Mouse (Mus musculus): ENCODE data around the gene Ptprj. TPM values are rescaled to one million over a fixed set of nuclear protein-coding genes. Genes with fewer than 3 reads are reported as not detected.
"Not testable (repeated sequence)": the region's sequence is repeated elsewhere in the genome, so short reads cannot be mapped to it uniquely, and the experiment has no call there.

The Ptprj gene
- total and polyA plus RNA-seq, 2 experiments from 2014 or later: 4.7 to 37.8 TPM

DNA sequence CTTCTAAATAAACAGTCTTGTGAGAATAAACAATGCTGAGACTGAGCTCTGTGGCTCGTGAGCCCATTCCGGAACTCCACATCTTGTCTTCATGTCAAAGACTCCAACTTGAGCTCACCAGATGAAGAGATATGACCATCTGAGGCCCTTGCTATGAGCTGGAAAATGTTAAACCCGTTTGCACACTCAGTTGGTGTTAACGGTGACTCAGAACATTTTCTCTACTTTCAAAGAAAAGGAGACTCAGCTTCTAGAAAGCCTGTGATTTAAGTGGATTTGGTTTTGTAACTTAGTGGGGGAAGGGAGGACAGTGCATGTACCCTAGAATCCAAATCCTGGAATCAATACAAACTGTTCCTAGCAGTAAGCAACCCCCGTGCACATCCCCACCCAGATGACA is 136.6 kb downstream of the Ptprj start:
- Histone ChIP-seq H3K4me1 (ENCODE audit: insufficient read depth, low read length) (no peaks in the 10 kb centered on the region), H3K9ac (replicated peaks; ENCODE audit: low read length) (no peak overlapping the region), H3K36me3 (ENCODE audit: insufficient read depth, low read length) (no peaks in the 10 kb centered on the region; the same call in 1 of the 2 replicates), H3K27ac (no peak overlapping the region), H3K4me2 (ENCODE audit: low read depth, low read length) (no peak overlapping the region), H3K4me3 (ENCODE audit: low read length) (no peak overlapping the region), H3K9me3 (ENCODE audit: low read length) (no peaks in the 10 kb centered on the region), H3K27me3 (ENCODE audit: insufficient read depth, low read length) (no peaks in the 10 kb centered on the region)
- no peak for TF ChIP-seq CTCF (IDR thresholded peaks at IDR 0.05; ENCODE audit: low read depth)
- WGBS: 86% methylated on average over 5 of the region's 5 CpGs
- ATAC-seq (no peak), DNase-seq (ENCODE audit: low spot score) (no peak)

DNA sequence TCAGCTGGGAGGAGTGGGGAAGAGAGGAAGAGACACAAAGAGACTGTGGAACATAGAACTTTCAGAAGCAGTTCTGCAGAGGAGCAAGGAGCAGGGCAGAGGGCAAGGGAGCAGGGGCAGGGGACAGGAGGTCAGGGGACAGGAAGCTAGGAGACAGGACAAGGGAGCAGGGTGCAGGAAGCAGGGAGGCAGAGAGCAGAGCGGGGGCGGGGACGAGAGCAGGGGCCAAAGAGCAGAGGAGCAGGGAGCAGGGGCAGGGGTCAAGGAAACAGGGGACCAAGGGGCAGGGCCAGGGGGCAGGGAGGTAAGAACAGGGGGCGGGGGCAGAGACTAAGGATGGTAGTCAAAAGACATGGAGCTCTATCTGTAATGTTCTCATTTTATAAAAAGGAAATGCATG is 138.6 kb downstream of the Ptprj start:
- not testable (repeated sequence) for DNase-seq (ENCODE audit: low spot score); H3K4me3 ChIP-seq (ENCODE audit: low read length); H3K36me3 ChIP-seq (ENCODE audit: insufficient read depth, low read length); H3K4me1 ChIP-seq (ENCODE audit: insufficient read depth, low read length); H3K4me2 ChIP-seq (ENCODE audit: low read depth, low read length); H3K27me3 ChIP-seq (ENCODE audit: insufficient read depth, low read length); H3K9me3 ChIP-seq (ENCODE audit: low read length); H3K9ac ChIP-seq (replicated peaks; ENCODE audit: low read length); ATAC-seq; H3K27ac ChIP-seq
- WGBS: 51% methylated on average over 4 of the region's 4 CpGs

DNA sequence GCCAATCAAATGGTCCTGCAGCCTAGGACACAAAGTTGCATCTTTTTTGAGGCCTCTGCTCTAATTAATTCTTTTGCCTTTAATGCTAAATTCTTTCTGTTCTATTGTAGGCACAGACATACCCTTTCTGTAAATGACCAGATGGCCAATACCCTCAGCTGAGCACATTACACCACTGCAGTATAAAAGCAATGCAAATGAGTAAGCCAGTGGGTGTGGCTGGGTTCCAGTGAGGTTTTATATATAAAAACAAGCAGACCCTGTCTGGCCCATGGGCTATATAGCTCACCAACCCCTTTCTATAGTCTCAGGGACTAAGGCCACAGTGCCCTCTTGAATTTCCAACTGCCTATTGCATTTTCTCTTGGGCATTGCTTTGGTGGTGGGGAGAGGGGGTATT is 140.3 kb downstream of the Ptprj start:
- H3K4me2 ChIP-seq (ENCODE audit: low read depth, low read length); H3K27me3 ChIP-seq (ENCODE audit: insufficient read depth, low read length); ATAC-seq; H3K9ac ChIP-seq (replicated peaks; ENCODE audit: low read length); H3K36me3 ChIP-seq (ENCODE audit: insufficient read depth, low read length); H3K27ac ChIP-seq; H3K9me3 ChIP-seq (ENCODE audit: low read length); H3K4me1 ChIP-seq (ENCODE audit: insufficient read depth, low read length); H3K4me3 ChIP-seq (ENCODE audit: low read length); DNase-seq (ENCODE audit: low spot score): not testable (repeated sequence)

DNA sequence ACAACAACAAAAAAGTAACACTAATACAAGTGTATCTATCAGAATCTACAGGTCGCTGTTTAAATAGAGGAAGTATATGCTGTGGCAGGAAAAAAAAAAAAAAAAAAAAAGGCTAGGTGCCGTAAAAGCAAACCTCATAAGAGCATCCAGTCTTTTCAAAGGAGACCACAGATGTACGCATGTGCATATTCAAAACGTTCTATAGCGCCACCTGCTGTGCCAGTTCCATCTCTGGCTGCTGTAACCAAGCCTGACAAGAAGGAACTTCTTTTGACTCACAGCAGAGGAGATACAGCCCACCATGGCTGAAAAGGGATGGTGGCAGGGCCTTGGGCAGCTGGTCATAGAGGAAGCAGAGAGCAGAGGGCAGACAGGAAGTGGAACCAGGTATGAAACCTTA is 143.0 kb downstream of the Ptprj start:
- not testable (repeated sequence) for H3K4me3 ChIP-seq (ENCODE audit: low read length); H3K4me2 ChIP-seq (ENCODE audit: low read depth, low read length); ATAC-seq; H3K27ac ChIP-seq; H3K9ac ChIP-seq (replicated peaks; ENCODE audit: low read length); H3K9me3 ChIP-seq (ENCODE audit: low read length); H3K27me3 ChIP-seq (ENCODE audit: insufficient read depth, low read length); H3K4me1 ChIP-seq (ENCODE audit: insufficient read depth, low read length); H3K36me3 ChIP-seq (ENCODE audit: insufficient read depth, low read length); DNase-seq (ENCODE audit: low spot score)
- WGBS: 96% methylated on average over 1 of the region's 5 CpGs

DNA sequence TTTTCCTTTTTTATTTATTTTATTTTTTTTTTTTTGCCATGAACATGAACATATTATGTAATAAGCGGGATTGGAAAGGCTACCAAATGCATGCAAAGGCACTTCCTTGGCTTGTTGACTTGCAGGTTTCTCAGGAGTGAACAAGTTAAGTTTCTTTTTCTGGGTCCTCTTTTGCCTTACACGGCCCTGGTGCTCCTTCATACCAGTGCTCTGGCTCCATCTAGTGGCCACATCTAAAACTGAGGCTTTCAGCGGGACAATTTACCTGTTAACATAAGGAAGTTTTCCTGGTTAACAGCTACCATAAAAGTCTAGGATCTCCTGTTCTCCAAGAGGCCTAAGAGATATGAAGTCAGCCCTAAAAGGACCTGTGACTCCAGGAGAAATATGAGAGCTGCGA is 150.7 kb downstream of the Ptprj start:
- peak; percentile 77 for ATAC-seq

DNA sequence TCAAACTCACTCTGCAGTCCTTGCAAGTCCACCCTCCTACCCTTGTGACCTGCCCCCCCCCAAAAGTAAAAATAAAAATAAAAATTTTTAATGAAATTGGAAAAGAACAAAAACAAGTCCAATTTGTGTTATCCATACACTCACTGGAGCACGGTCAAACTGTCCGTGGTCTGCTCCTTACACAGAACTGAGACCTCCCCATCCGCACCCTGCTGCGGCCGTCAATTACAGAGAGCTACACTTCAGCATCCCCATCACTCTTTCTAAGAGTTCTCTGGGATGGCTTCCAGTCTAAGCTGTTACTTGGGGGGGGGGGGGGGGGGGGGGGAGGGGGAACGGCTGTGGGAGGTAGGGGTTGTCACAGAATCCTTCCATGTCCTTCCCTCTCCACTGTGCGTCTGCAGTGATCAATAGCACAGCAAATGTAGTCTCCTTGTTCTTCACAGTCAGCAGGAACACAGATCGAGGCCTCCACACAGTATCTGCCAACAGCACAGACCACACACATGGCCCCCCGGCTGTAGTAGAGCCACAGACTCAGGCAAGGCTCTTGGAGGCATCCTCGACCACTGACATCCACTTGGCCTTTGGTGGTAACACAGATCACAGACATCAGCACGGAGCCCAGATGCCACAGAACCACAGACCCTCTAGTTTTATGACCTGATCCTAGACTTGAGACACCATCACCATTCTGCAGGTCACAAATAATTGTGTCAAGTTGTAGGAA is 151.3 kb downstream of the Ptprj start:
- not testable (repeated sequence) for DNase-seq (ENCODE audit: low spot score); H3K4me1 ChIP-seq (ENCODE audit: insufficient read depth, low read length); H3K9ac ChIP-seq (replicated peaks; ENCODE audit: low read length); H3K27me3 ChIP-seq (ENCODE audit: insufficient read depth, low read length); H3K4me3 ChIP-seq (ENCODE audit: low read length); H3K36me3 ChIP-seq (ENCODE audit: insufficient read depth, low read length); H3K9me3 ChIP-seq (ENCODE audit: low read length); H3K4me2 ChIP-seq (ENCODE audit: low read depth, low read length); H3K27ac ChIP-seq
- peak; percentile 69 for ATAC-seq
- no CpG with 5 or more reads among the region's 11 CpGs for WGBS

More for the DNA sequence above, 150.7 kb downstream of the Ptprj start:
- DNase-seq (ENCODE audit: low spot score); H3K9me3 ChIP-seq (ENCODE audit: low read length); H3K4me3 ChIP-seq (ENCODE audit: low read length); H3K36me3 ChIP-seq (ENCODE audit: insufficient read depth, low read length); H3K27me3 ChIP-seq (ENCODE audit: insufficient read depth, low read length); H3K4me2 ChIP-seq (ENCODE audit: low read depth, low read length); H3K9ac ChIP-seq (replicated peaks; ENCODE audit: low read length); H3K4me1 ChIP-seq (ENCODE audit: insufficient read depth, low read length); H3K27ac ChIP-seq: not testable (repeated sequence)
- no CpG with 5 or more reads among the region's 4 CpGs for WGBS

DNA sequence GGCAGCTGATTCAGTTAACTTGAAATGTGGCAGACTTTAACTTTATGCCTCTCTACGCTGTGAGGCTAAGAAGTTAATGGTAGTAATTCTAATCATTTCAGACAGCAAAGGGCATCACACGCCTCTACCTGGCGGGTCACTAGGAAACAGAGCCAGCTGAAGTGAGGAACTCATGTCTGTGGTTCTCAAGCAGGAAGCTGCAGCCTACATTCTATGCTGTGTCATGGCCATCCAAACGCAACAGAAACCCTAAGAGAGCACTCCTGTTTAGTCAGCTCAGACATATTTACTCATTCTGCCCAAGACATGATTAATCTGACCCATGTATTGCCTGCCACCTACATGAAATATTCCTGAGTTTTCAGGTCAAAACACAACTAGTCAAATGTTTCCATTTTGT is 155.5 kb downstream of the Ptprj start:
- not testable (repeated sequence) for H3K36me3 ChIP-seq (ENCODE audit: insufficient read depth, low read length); H3K4me2 ChIP-seq (ENCODE audit: low read depth, low read length); ATAC-seq; H3K27ac ChIP-seq; H3K4me1 ChIP-seq (ENCODE audit: insufficient read depth, low read length); H3K27me3 ChIP-seq (ENCODE audit: insufficient read depth, low read length); H3K9me3 ChIP-seq (ENCODE audit: low read length); H3K9ac ChIP-seq (replicated peaks; ENCODE audit: low read length); DNase-seq (ENCODE audit: low spot score); H3K4me3 ChIP-seq (ENCODE audit: low read length)
- no CpG with 5 or more reads among the region's 4 CpGs for WGBS

DNA sequence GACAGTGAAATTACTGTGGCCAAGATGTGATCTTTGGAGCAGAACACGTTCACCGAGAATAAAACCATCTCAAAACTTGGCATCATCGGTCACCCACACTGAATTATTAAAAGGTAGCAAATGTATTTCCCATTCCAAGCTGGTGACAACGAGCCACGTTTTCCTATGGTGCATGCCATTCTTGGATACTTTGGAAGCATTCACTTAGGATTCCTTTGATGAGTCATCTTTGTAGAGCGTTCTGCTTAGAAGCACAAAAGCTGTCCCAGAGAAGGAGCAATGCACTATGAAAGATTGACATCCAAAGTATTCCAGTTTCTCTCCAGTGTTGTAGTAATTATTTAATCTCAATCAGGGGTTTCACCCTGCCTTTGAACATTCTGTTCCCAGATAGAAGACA is 158.2 kb downstream of the Ptprj start:
- H3K27me3 ChIP-seq (ENCODE audit: insufficient read depth, low read length); ATAC-seq; H3K9me3 ChIP-seq (ENCODE audit: low read length); H3K27ac ChIP-seq; DNase-seq (ENCODE audit: low spot score); H3K9ac ChIP-seq (replicated peaks; ENCODE audit: low read length); H3K4me3 ChIP-seq (ENCODE audit: low read length); H3K4me1 ChIP-seq (ENCODE audit: insufficient read depth, low read length); H3K36me3 ChIP-seq (ENCODE audit: insufficient read depth, low read length); H3K4me2 ChIP-seq (ENCODE audit: low read depth, low read length): not testable (repeated sequence)
- whole genome bisulfite sequencing: 78% methylated on average over 6 of the region's 6 CpGs

DNA sequence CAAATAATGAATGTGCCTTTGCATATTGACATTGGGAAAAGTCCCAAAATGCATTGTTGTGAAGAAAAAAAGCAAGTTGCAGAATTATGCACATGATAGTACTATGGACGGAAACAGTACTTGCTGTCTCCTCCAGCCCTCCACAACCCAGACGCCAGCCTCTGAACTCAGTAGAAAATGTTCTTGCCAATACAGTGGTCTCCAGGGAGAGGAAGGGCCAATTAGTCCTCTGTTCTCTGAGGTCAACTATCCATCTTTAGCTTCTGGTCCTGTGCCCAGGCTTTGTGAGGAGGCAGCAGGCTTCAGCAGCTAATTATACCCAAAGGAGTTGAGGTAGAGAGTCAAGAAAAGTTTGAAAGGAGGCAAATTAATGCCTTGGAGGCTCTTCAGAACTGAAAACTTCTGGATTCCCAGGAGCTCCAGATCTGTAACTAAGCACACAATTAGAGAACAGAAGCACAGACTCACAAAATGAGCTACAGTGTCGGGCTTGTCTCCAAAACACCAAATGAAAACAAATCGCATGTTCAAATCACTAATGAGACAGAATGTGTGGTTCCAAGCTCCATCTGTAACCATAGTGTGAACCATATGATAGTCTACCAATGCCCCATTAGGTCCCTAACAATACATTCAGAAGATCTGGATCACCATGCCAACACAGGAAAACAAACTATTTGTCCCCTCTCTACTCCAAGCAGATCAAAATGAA is 166.2 kb downstream of the Ptprj start:
- not testable (repeated sequence) for H3K36me3 ChIP-seq (ENCODE audit: insufficient read depth, low read length); H3K4me3 ChIP-seq (ENCODE audit: low read length); H3K27ac ChIP-seq; H3K4me1 ChIP-seq (ENCODE audit: insufficient read depth, low read length); H3K9me3 ChIP-seq (ENCODE audit: low read length); H3K4me2 ChIP-seq (ENCODE audit: low read depth, low read length); H3K27me3 ChIP-seq (ENCODE audit: insufficient read depth, low read length); H3K9ac ChIP-seq (replicated peaks; ENCODE audit: low read length)
- WGBS: 49% methylated on average over 4 of the region's 4 CpGs
- peak; percentile 28 for DNase-seq (ENCODE audit: low spot score)
- 0 out of 2 replicates have a peak, but pooled peaks have one; percentile 43 for ATAC-seq

DNA sequence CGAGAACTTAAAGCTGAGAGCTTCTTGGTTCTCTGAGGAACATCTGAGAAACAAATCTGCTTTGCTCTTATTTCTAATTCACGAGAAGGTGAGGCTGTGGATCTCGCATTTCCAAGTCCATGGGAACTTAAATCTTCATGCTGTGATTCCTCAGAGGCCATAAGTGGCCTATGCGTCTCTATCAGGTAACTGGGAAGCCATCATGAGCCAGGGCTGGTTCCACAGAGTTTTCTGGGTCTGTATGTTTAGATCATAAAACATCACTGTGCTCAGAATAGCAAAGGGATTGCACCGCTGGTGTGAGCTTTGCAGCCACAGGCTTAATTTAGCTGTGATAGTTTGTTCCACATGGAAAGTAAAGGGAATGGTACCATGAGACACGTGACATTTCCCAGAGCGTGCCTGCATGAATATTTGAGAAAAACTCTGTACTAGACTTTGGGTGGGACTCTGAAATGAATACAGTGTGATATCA is 181.8 kb downstream of the Ptprj start, which contains the start of gene Olfr1274-ps:
Gene Olfr1274-ps (plus strand): TSS at position 51 of the 475 bp plus-strand sequence.
- not testable (repeated sequence) for H3K4me3 ChIP-seq (ENCODE audit: low read length); H3K27ac ChIP-seq; H3K4me2 ChIP-seq (ENCODE audit: low read depth, low read length); H3K36me3 ChIP-seq (ENCODE audit: insufficient read depth, low read length); DNase-seq (ENCODE audit: low spot score); H3K9me3 ChIP-seq (ENCODE audit: low read length); H3K4me1 ChIP-seq (ENCODE audit: insufficient read depth, low read length); ATAC-seq; H3K27me3 ChIP-seq (ENCODE audit: insufficient read depth, low read length); H3K9ac ChIP-seq (replicated peaks; ENCODE audit: low read length)
- 90% methylated on average over 5 of the region's 7 CpGs for WGBS
